Mouse (Mus musculus) testis, adult 2 months (tissue): ENCODE measurements around the gene Neurl2. TPM values are rescaled to one million over a fixed set of nuclear protein-coding genes. Genes with fewer than 3 reads are reported as not detected.
"Not testable (repeated sequence)": the region's sequence is repeated elsewhere in the genome, so short reads cannot be mapped to it uniquely, and the experiment has no call there.

Source experiments
- H3K27ac ChIP-seq: fragments of 200-500 bp; 2 replicates; pipeline ENCODE4 v1.5.1; 2012; ENCODE audit warnings: low read depth, low read length; ENCODE audit not compliant: control insufficient read depth, insufficient read depth
- H3K27me3 ChIP-seq: fragments of 200-500 bp; 2 replicates; pipeline ENCODE4 v1.6.1; 2012; ENCODE audit warnings: mild to moderate bottlenecking, low read length, moderate library complexity; ENCODE audit not compliant: control insufficient read depth, insufficient read depth
- H3K36me3 ChIP-seq: fragments of 200-500 bp; 2 replicates; pipeline ENCODE4 v1.6.1; 2012; ENCODE audit warnings: mild to moderate bottlenecking, low read length; ENCODE audit not compliant: control insufficient read depth, insufficient read depth
- H3K4me1 ChIP-seq: fragments of 200-500 bp; 2 replicates; pipeline ENCODE4 v1.6.1; 2012; ENCODE audit warnings: low read length; ENCODE audit not compliant: control insufficient read depth, insufficient read depth
- H3K4me3 ChIP-seq: fragments of 200-500 bp; 2 replicates; pipeline ENCODE4 v1.5.1; 2012; ENCODE audit warnings: low read depth, mild to moderate bottlenecking, low read length, moderate library complexity, mixed read lengths; ENCODE audit not compliant: control insufficient read depth
- CTCF ChIP-seq: fragments of 200-500 bp; IDR thresholded peaks from 2 replicates; pipeline ENCODE4 v1.5.1; 2012; ENCODE audit warnings: low read depth, mild to moderate bottlenecking, inconsistent platforms, low read length, moderate library complexity; ENCODE audit not compliant: control insufficient read depth, insufficient read depth, insufficient replicate concordance
- POLR2A ChIP-seq: fragments of 200-500 bp; IDR thresholded peaks from 2 replicates; pipeline ENCODE4 v1.6.1; 2012; ENCODE audit warnings: low read depth, mild to moderate bottlenecking, inconsistent platforms, low read length, moderate library complexity; ENCODE audit not compliant: control insufficient read depth
- polyA plus RNA-seq: library from polyadenylated mRNA; depleted of rRNA; stranded (reverse); fragments of >200 nt; gene quantifications from 2 replicates; pipeline ENCODE4 v1.2.3, GENCODE M21; 2012

Gene Neurl2
- polyA plus RNA-seq, 1 experiment, result 1.2 TPM

DNA sequence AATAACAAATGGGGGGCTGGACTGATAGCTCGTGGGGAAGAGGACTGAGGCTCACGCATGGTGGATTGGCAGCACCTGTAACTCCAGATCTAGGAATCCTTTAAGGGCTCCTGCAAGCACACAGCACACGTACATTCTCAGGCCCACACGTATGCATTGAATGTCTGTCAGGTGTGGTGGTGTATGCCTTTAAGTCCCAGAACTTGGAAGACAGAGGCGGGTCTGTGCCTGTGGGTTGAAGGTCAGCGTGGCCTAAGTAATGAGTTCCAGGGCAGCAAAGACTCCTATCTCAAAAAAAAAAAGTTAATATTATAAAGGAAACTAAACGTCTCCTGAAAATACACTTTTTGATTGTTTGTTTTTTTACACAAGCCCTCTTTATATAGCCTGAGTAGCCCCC lies 26.6 kb downstream of the Neurl2 start:
- no peak for TF ChIP-seq POLR2A
- TF ChIP-seq CTCF, result no peak
- H3K27me3 ChIP-seq, result no peaks in the 10 kb centered on the region
- H3K36me3 ChIP-seq, result no peaks in the 10 kb centered on the region
- peak overlapping the region; percentile 30 for H3K4me3 ChIP-seq
- H3K4me1 ChIP-seq, result peaks cover 17% of the 10 kb centered on the region
- no peak overlapping the region for H3K27ac ChIP-seq

DNA sequence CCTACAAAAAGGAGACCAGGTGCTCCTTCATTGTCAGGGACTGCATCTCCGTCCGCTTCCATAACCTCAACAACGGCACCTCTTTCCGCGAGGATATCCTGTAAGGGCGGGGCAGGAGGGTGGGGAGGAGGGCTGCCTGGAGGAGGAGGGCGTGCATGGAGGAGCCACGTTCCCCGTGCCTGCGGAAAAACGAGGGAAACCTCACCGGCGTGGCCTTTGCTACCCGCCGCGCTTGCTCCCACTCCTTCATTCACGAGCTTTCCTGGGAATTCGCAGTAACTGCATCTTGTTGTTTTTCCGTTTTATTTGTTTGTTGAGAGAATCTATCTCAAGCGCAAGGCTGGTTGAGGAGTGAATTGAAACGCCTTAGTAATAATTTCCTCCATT lies 27.9 kb downstream of the Neurl2 start:
- Histone ChIP-seq H3K4me1 (peaks cover 17% of the 10 kb centered on the region), H3K27ac (peak overlapping the region; percentile 95), H3K4me3 (peak overlapping the region; percentile 99)

DNA sequence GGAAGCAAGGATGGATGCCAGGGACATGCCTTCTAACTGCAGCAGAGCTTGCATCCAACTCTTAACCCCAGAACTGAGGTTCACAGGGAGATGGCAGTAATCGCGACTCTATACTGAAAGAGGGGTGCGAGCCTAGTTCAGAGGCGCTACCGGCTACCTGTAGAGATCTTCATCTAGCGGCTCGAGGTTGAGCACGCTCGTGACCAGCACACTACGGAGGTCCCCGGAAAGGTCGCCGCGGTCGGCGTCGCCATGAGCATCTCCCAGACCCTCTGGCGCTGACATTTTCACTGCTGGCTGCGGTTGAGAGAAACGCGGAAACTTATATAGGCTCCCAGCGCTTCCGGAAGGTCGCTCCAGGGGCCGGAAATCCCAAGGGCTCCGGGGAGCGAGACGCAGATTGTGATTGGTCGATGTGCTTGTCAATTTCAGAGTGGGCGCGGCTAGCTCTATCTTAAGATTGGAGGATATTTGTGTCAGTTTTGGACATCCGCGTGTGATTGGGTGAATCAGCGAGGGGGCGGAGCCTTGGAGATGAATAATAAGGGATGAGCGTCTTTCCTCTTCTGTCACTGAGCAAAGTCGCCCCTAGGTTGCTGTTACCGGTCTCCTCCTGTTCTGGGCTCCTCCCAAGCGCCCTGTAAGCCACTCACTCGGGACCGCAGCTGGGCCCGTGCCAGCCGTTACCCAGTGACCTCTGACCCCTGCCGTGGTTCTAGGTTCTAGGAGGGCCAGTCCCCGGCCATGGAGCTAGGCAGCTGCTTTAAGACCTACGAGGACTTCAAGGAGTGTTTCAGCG lies 28.5 kb downstream of the Neurl2 start, which contains the start of the genes Acot8 and Zswim3:
Gene Acot8 (minus strand): TSS at position 350 of the 799 bp plus-strand sequence.
Gene Zswim3 (plus strand): TSS at position 566 of the 799 bp plus-strand sequence.
- Histone ChIP-seq H3K27ac (peak within 1 kb of the TSS; percentile 95), H3K36me3 (no peaks in the 10 kb centered on the region), H3K4me1 (peaks cover 17% of the 10 kb centered on the region), H3K4me3 (peak within 1 kb of the TSS; percentile 99), H3K27me3 (no peaks in the 10 kb centered on the region)
- peak; percentile 55 for TF ChIP-seq POLR2A
- no peak for TF ChIP-seq CTCF

More for the DNA sequence above, 27.9 kb downstream of the Neurl2 start:
- no peaks in the 10 kb centered on the region for H3K36me3 ChIP-seq
- no peak for TF ChIP-seq POLR2A
- no peak for TF ChIP-seq CTCF
- H3K27me3 ChIP-seq, result no peaks in the 10 kb centered on the region

DNA sequence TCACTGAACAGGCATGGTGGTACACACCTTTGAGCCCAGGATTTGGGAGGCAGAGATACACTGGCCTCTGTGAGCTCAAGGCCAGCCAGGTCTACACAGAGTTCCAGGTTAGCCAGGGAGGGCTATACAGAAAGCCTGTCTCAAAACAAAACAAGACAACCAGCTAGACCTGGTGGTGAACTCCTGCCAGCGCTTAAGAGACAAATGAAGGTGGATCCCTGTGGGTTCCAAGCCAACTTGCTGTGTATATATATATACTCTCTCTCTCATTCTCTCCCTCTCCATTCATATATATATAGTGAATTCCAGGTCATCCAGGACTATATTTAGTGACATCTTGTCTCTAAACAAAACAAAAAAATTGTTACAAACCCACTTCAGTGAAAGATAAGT lies 29.3 kb downstream of the Neurl2 start:
- Histone ChIP-seq H3K4me3 (peak overlapping the region; percentile 99), H3K4me1 (peaks cover 17% of the 10 kb centered on the region), H3K36me3 (no peaks in the 10 kb centered on the region), H3K27me3 (no peaks in the 10 kb centered on the region), H3K27ac (peak overlapping the region; percentile 95; the same call in 1 of the 2 replicates)
- TF ChIP-seq CTCF (no peak), POLR2A (no peak)

DNA sequence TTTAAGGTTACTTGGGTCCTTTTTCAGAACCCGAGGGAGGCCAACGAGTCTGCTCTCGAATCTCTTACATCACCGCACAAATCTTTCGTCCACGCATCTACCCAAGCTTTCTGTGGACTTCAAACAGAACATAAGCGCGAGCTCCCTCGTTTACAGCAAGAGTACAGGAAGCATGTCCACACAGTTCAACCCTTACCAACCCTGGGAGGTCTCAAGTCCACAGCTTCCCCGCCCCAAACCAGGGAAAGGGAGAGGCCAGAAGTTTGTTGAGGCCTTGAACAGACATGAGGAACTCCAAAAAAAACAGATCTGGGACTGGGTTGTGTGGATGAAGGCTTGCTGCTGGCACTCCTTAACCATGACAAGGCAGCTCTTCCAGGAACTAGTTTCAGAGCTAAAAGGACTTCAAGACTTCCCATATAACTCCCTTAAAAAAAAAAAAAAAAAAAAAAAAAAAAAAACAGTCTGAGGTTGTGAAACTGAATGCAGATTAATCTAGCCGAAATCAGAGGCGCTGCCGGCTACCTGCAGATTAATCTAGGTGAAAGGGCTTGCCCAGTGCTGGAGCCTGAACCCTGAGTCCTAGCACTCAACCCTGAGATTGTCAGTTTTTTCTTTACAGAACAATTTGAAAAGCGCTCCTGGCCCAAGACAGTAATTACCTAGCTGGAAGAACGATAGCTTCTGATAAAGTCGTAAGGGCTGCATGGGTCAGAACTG lies 29.9 kb downstream of the Neurl2 start:
- H3K36me3 ChIP-seq, result no peaks in the 10 kb centered on the region
- no peaks in the 10 kb centered on the region for H3K27me3 ChIP-seq
- no peak overlapping the region for H3K27ac ChIP-seq
- peaks cover 17% of the 10 kb centered on the region for H3K4me1 ChIP-seq
- peak overlapping the region; percentile 99 for H3K4me3 ChIP-seq
- TF ChIP-seq CTCF (no peak), POLR2A (no peak)

DNA sequence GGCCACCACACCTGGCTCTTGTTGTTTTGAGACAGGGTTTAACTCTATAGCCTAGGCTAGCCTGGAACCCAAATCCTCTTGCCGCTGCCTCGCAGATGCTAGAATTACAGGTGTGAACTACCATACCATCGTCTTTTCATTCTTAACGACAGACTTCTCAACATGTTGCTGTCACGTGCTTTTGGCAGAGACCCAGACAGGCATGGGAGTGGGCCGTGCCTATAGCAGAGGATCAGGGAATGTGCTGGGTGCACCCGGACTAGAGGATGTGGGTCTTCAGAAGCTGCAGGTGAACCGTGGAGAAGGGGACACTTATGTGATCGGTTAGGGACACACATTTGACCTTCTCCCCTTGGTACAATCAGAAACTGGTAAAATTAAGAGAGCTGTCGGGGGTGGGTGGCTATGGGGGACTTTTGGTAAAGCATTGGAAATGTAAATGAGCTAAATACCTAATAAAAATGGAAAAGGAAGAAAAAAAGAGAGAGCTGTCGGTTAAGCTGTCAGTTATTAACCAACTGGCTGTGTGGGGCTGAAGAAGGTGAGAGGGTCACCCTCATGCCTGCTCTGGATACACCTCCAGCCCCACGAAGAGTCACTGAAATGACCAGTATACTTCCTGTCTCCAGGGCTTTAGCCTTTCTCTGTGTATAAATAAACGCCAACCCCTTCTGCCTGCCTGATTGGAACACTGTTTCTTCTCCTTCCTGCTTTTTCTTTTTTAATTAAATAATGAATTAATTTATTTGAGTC lies 32.8 kb downstream of the Neurl2 start:
- Histone ChIP-seq H3K27me3 (no peaks in the 10 kb centered on the region), H3K36me3 (no peaks in the 10 kb centered on the region; the same call in 1 of the 2 replicates), H3K27ac (no peak overlapping the region), H3K4me3 (no peak overlapping the region), H3K4me1 (peaks cover 13% of the 10 kb centered on the region)
- TF ChIP-seq POLR2A, result no peak

DNA sequence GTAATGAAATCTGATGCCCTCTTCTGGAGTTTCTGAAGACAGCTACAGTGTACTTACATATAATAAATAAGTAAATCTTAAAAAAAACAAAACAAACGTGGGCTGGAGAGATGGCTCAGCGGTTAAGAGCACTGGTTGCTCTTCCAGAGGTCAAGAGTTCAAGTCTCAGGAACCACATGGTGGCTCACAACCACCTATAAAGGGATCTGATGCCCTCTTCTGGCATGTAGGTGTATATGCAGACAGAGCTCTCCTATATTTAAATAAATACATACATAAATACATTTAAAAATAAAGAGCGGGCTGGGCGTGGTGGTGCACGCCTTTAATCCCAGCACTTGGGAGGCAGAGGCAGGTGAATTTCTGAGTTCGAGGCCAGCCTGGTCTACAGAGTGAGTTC lies 34.7 kb downstream of the Neurl2 start:
- H3K36me3 ChIP-seq, H3K27me3 ChIP-seq, H3K4me1 ChIP-seq, H3K27ac ChIP-seq, H3K4me3 ChIP-seq: not testable (repeated sequence)
